In the genomic region with DNA sequence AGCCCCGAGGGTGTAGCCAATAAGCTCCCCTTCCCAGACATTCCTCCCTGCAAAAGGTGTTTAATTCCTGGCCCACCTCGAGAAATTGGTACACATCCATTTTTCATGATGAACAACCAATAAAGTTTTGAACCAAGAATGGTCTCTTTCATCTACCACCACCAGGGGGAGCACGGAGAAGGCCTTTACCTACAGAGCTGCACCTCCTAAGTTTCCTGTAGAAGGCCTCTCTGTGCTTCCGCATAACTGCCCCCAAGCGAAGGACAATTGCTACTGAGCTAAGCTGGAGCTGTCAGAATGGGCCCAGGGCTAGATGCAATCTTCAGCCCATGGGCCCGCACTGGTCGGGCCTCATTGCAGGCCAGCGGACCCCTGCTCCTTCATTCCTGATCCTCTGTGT, we compare ENCODE assay signal across 9 mouse cellular contexts. TPM values are rescaled to one million over a fixed set of nuclear protein-coding genes. Genes with fewer than 3 reads are reported as not detected.
DNase-seq lines count a peak whose midpoint lies in the region; ATAC-seq and TF ChIP-seq lines count a peak whose summit lies in the region.
"Had no signal": no experiment of that assay in that cellular context is flagged by ENCODE, and none has a peak within 500 bp of the region (broad histone marks: within the 10 kb centered on the region; RNA-seq: fewer than 3 reads in every experiment).

No protein-coding gene starts in this region.

- no peak overlapping the region for H3K27ac ChIP-seq in liver, embryonic 14.5 days

- TF ChIP-seq EP300 in liver, embryonic 14.5 days (IDR thresholded peaks at IDR 0.05; ENCODE audit: low read depth), result no peak

- intact Hi-C loops in left cerebral cortex, postnatal 4 days (cut with DNase I), result no loop called here
- intact Hi-C loops in left cerebral cortex, postnatal 14 days (cut with DNase I), result no loop called here

- peak; percentile 74 for TF ChIP-seq CTCF in liver, embryonic 14.5 days (IDR thresholded peaks at IDR 0.05; ENCODE audit: low read depth)

- no peaks in the 10 kb centered on the region for H3K27me3 ChIP-seq in liver, embryonic 14.5 days (ENCODE audit: control insufficient read depth, insufficient read depth, low read length)

- no peak overlapping the region for H3K9ac ChIP-seq in liver, embryonic 14.5 days (replicated peaks)

- peak; percentile 12 for DNase-seq in adrenal gland, adult 2 months
- no peak for DNase-seq in adrenal gland, postnatal 4 days (ENCODE audit: low spot score in 2 of 2)
- peak; percentile 4 for DNase-seq in left cerebral cortex, postnatal 4 days
- DNase-seq in left cerebral cortex, postnatal 14 days (ENCODE audit: low spot score in 2 of 2), result no peak
- DNase-seq in c-Kit-positive CD71-negative TER-119-negative erythroid progenitor cells, embryonic 14.5 days (ENCODE audit: low read depth), result peak; percentile 18
- no peak for DNase-seq in liver, embryonic 14.5 days (ENCODE audit: low read depth in 3 of 3, low spot score in 3 of 3)
- no peak for DNase-seq in gastrocnemius, postnatal 10 days
- no peak for DNase-seq in urinary bladder, adult 18-20 months (ENCODE audit: low spot score in 2 of 2)

- no peak overlapping the region for H3K4me2 ChIP-seq in liver, embryonic 14.5 days (ENCODE audit: low read depth)

- 34% methylated on average over 8 of the region's 8 CpGs for WGBS in liver, embryonic 14.5 days (ENCODE audit: insufficient replicate concordance)

- ATAC-seq in liver, embryonic 14.5 days (ENCODE audit: insufficient read depth), result no peak

- H3K9me3 ChIP-seq in liver, embryonic 14.5 days (ENCODE audit: control insufficient read depth, low read length), result no peaks in the 10 kb centered on the region

- no peaks in the 10 kb centered on the region for H3K36me3 ChIP-seq in liver, embryonic 14.5 days (replicated peaks; ENCODE audit: control insufficient read depth, insufficient read depth, low read depth)

- H3K4me1 ChIP-seq in liver, embryonic 14.5 days (replicated peaks; ENCODE audit: control insufficient read depth in 2 of 2, insufficient read depth in 2 of 2, low read length in 1 of 2), result no peaks in the 10 kb centered on the region

- no peak overlapping the region for H3K4me3 ChIP-seq in liver, embryonic 14.5 days (ENCODE audit: insufficient read depth in 1 of 2, low read depth in 2 of 2, low read length in 2 of 2)

RNA-seq across cellular contexts. Expression of gene Mat1a, which starts 14.1 kb away (rescaled TPM):
- total RNA-seq in adrenal gland, adult 2 months (2021), result 1 to 10 TPM in 1 of 2 experiments, under 1 TPM in 1; 0.41 to 5.4 TPM
- 0.22 TPM in 1 of 2 replicates, not detected in the other for polyA plus RNA-seq in adrenal gland, adult 2 months (2012; rRNA removed)
- 10 to 100 TPM in 1 of 2 experiments, 1 to 10 TPM in 1; 6.4 to 97.7 TPM for total RNA-seq in adrenal gland, postnatal 4 days (2021)
- total RNA-seq in left cerebral cortex, postnatal 4 days (2021), result not detected
- not detected for total RNA-seq in left cerebral cortex, postnatal 14 days (2021)
- polyA plus RNA-seq in liver, embryonic 14.5 days (2012; rRNA removed), result 7.7 and 8.3 TPM in 2 replicates
- polyA plus RNA-seq in liver, embryonic 14.5 days (2014; fragmentation: Nextera tagmentation; extraction: Ambion mirVana), result 20.4 and 25.0 TPM in 2 replicates
- under 1 TPM in 1 of 2 experiments, not detected in 1; 0.52 TPM for total RNA-seq in gastrocnemius, postnatal 10 days (2021)

RNA-seq across cellular contexts. Expression of gene Dydc1, which starts 18.1 kb away (rescaled TPM):
- total RNA-seq in adrenal gland, adult 2 months (2021), result not detected
- polyA plus RNA-seq in adrenal gland, adult 2 months (2012; rRNA removed), result not detected in 2 replicates
- total RNA-seq in adrenal gland, postnatal 4 days (2021), result under 1 TPM in 1 of 2 experiments, not detected in 1; 0.31 TPM
- not detected for total RNA-seq in left cerebral cortex, postnatal 4 days (2021)
- total RNA-seq in left cerebral cortex, postnatal 14 days (2021), result not detected
- 0.03 TPM in 1 of 2 replicates, not detected in the other for polyA plus RNA-seq in liver, embryonic 14.5 days (2012; rRNA removed)
- polyA plus RNA-seq in liver, embryonic 14.5 days (2014; fragmentation: Nextera tagmentation; extraction: Ambion mirVana), result 0.11 TPM in 1 of 2 replicates, not detected in the other
- total RNA-seq in gastrocnemius, postnatal 10 days (2021), result not detected
- polyA plus RNA-seq: gonadal fat pad, adult 2 months had no signal

RNA-seq across cellular contexts. Expression of gene Dydc2, which starts 21.8 kb away (rescaled TPM):
- total RNA-seq in adrenal gland, adult 2 months (2021), result 1 to 10 TPM in 1 of 2 experiments, under 1 TPM in 1; 0.61 to 1.0 TPM
- polyA plus RNA-seq in adrenal gland, adult 2 months (2012; rRNA removed), result not detected in 2 replicates
- under 1 TPM; 0.65 to 0.76 TPM for total RNA-seq in adrenal gland, postnatal 4 days (2021)
- total RNA-seq in left cerebral cortex, postnatal 4 days (2021), result 1 to 10 TPM in 1 of 2 experiments, under 1 TPM in 1; 0.60 to 1.1 TPM
- total RNA-seq in left cerebral cortex, postnatal 14 days (2021), result not detected
- not detected in 2 replicates for polyA plus RNA-seq in liver, embryonic 14.5 days (2012; rRNA removed)
- polyA plus RNA-seq in liver, embryonic 14.5 days (2014; fragmentation: Nextera tagmentation; extraction: Ambion mirVana), result not detected in 2 replicates
- not detected for total RNA-seq in gastrocnemius, postnatal 10 days (2021)

RNA-seq across cellular contexts. Expression of gene Sftpa1, which starts 40.8 kb away (rescaled TPM):
- 1 to 10 TPM in 1 of 2 experiments, under 1 TPM in 1; 0.81 to 1.6 TPM for total RNA-seq in adrenal gland, adult 2 months (2021)
- polyA plus RNA-seq in adrenal gland, adult 2 months (2012; rRNA removed), result not detected in 2 replicates
- under 1 TPM in 1 of 2 experiments, not detected in 1; 0.34 TPM for total RNA-seq in adrenal gland, postnatal 4 days (2021)
- total RNA-seq in left cerebral cortex, postnatal 4 days (2021), result not detected
- not detected for total RNA-seq in left cerebral cortex, postnatal 14 days (2021)
- 0.01 and 0.10 TPM in 2 replicates for polyA plus RNA-seq in liver, embryonic 14.5 days (2012; rRNA removed)
- polyA plus RNA-seq in liver, embryonic 14.5 days (2014; fragmentation: Nextera tagmentation; extraction: Ambion mirVana), result 0.19 and 0.33 TPM in 2 replicates
- not detected for total RNA-seq in gastrocnemius, postnatal 10 days (2021)
- polyA plus RNA-seq: gonadal fat pad, adult 2 months had no signal

Comparison
In these comparisons a context has a peak if more than half of its experiments do, and no peak if none do; other contexts are left out.
1. DNase-seq: peak in adrenal gland, adult 2 months (single experiment), left cerebral cortex, postnatal 4 days (single experiment) and c-Kit-positive CD71-negative TER-119-negative erythroid progenitor cells, embryonic 14.5 days (single experiment); none in adrenal gland, postnatal 4 days (0 of 2), left cerebral cortex, postnatal 14 days (0 of 2), liver, embryonic 14.5 days (0 of 3), gastrocnemius, postnatal 10 days (single experiment) and urinary bladder, adult 18-20 months (0 of 2).